ENCODE assay signal across 17 mouse cellular contexts in genomic region chr13:84056451-84056850, GRCm38 (mm10).
DNase-seq lines count a peak whose midpoint lies in the region; ATAC-seq and TF ChIP-seq lines count a peak whose summit lies in the region.
"Had no signal": no experiment of that assay in that cellular context is flagged by ENCODE, and none has a peak within 500 bp of the region (broad histone marks: within the 10 kb centered on the region; RNA-seq: fewer than 3 reads in every experiment).

No protein-coding gene starts in this region.

- ATAC-seq in hindbrain, embryonic 12.5 days (ENCODE audit: low FRiP score): no peak
- no peak for ATAC-seq in midbrain, embryonic 13.5 days
- ATAC-seq: liver, postnatal 0 days had no signal

- no peaks in the 10 kb centered on the region for H3K9me3 ChIP-seq in hindbrain, embryonic 12.5 days (replicated peaks)
- H3K9me3 ChIP-seq in midbrain, embryonic 13.5 days: no peaks in the 10 kb centered on the region
- H3K9me3 ChIP-seq: embryonic facial prominence, embryonic 13.5 days; limb, embryonic 13.5 days had no signal

- H3K9ac ChIP-seq in hindbrain, embryonic 12.5 days: no peak overlapping the region
- no peak overlapping the region for H3K9ac ChIP-seq in midbrain, embryonic 13.5 days (replicated peaks)
- H3K9ac ChIP-seq: embryonic facial prominence, embryonic 13.5 days; limb, embryonic 13.5 days; liver, postnatal 0 days had no signal

- peak overlapping the region; percentile 91 for H3K27ac ChIP-seq in hindbrain, embryonic 12.5 days
- H3K27ac ChIP-seq in midbrain, embryonic 13.5 days: peak overlapping the region; percentile 92
- no peak overlapping the region for H3K27ac ChIP-seq in kidney, adult 2 months (ENCODE audit: insufficient read depth, low read depth, low read length)
- H3K27ac ChIP-seq: embryonic facial prominence, embryonic 13.5 days; heart, adult 2 months; limb, embryonic 13.5 days had no signal

- no peak for TF ChIP-seq CTCF in kidney, adult 2 months (conservative IDR thresholded peaks at IDR 0.05; ENCODE audit: insufficient read depth, insufficient read length, low read depth, low read length)

- no peak for TF ChIP-seq POLR2A in kidney, adult 2 months (IDR thresholded peaks at IDR 0.05; ENCODE audit: low read depth, low read length)

- H3K27me3 ChIP-seq in hindbrain, embryonic 12.5 days: no peaks in the 10 kb centered on the region
- no peaks in the 10 kb centered on the region for H3K27me3 ChIP-seq in midbrain, embryonic 13.5 days
- H3K27me3 ChIP-seq in kidney, adult 2 months (replicated peaks; ENCODE audit: control insufficient read depth, insufficient read depth, low read length): no peaks in the 10 kb centered on the region
- H3K27me3 ChIP-seq: embryonic facial prominence, embryonic 13.5 days had no signal

- H3K4me3 ChIP-seq in hindbrain, embryonic 12.5 days: no peak overlapping the region
- no peak overlapping the region for H3K4me3 ChIP-seq in midbrain, embryonic 13.5 days (replicated peaks)
- H3K4me3 ChIP-seq in kidney, adult 2 months (ENCODE audit: insufficient read depth, low read depth, low read length): no peak overlapping the region
- H3K4me3 ChIP-seq: embryonic facial prominence, embryonic 13.5 days; heart, adult 2 months; limb, embryonic 13.5 days had no signal

- intact Hi-C loops in heart, postnatal 36 days (cut with DNase I): no loop called here

- 44% methylated on average over 3 of the region's 3 CpGs for WGBS in hindbrain, embryonic 12.5 days
- WGBS in midbrain, embryonic 13.5 days: 47% methylated on average over 2 of the region's 3 CpGs
- WGBS in kidney, adult 2 months: 52% methylated on average over 3 of the region's 3 CpGs

- H3K4me1 ChIP-seq in hindbrain, embryonic 12.5 days: peaks cover 30% of the 10 kb centered on the region
- H3K4me1 ChIP-seq in midbrain, embryonic 13.5 days (replicated peaks): peaks cover 43% of the 10 kb centered on the region
- H3K4me1 ChIP-seq in kidney, adult 2 months (ENCODE audit: control insufficient read depth, insufficient read depth, low read length): no peaks in the 10 kb centered on the region

- H3K4me2 ChIP-seq in hindbrain, embryonic 12.5 days (replicated peaks): 0 out of 2 replicates have a peak overlapping the region, but pooled peaks have one; percentile 1
- H3K4me2 ChIP-seq in midbrain, embryonic 13.5 days (replicated peaks): peak overlapping the region; percentile 19; the same call in 1 of the 2 replicates
- H3K4me2 ChIP-seq: embryonic facial prominence, embryonic 13.5 days; limb, embryonic 13.5 days had no signal

- peak; percentile 47 for DNase-seq in retina, postnatal 1 day
- no peak for DNase-seq in retina, embryonic 14.5 days (ENCODE audit: low spot score)
- DNase-seq in gastrocnemius, adult 18-20 months (ENCODE audit: low spot score): no peak
- DNase-seq in heart, postnatal 36 days: no peak
- no peak for DNase-seq in right cerebral cortex, postnatal 25 days
- DNase-seq in kidney, adult 2 months: no peak
- DNase-seq: B cell, adult 2 months; gastrocnemius, postnatal 10 days; heart, adult 2 months; kidney, postnatal 10 days; liver, postnatal 0 days; lung, postnatal 36 days; thymus, adult 18-20 months had no signal

- no peaks in the 10 kb centered on the region for H3K36me3 ChIP-seq in hindbrain, embryonic 12.5 days
- no peaks in the 10 kb centered on the region for H3K36me3 ChIP-seq in midbrain, embryonic 13.5 days
- no peaks in the 10 kb centered on the region for H3K36me3 ChIP-seq in kidney, adult 2 months (ENCODE audit: control insufficient read depth, insufficient read depth, low read length)
- H3K36me3 ChIP-seq: embryonic facial prominence, embryonic 13.5 days; limb, embryonic 13.5 days had no signal
